Mouse (Mus musculus): ENCODE measurements around the gene Olfr99. TPM values are rescaled to one million over a fixed set of nuclear protein-coding genes. Genes with fewer than 3 reads are reported as not detected.
A peak's percentile ranks its signal among the peaks of the same experiment; 100 is the strongest.
"Not testable (repeated sequence)": the region's sequence is repeated elsewhere in the genome, so short reads cannot be mapped to it uniquely, and the experiment has no call there.

Olfr99 gene
- polyA plus RNA-seq (2017; shearing (Covaris generic)): 1 to 10 TPM; 4.3 to 5.5 TPM

- ATAC-seq: no peak
These were observed at the start of gene Olfr99 for GRCm38 (mm10) chr17:37283360-37283759. TSS of gene Olfr99 (minus strand) at chr17:37283460.

- no peak for ATAC-seq
These were observed 33.7 kb upstream of the Olfr99 start, which contains the start of gene Olfr102 for GRCm38 (mm10) chr17:37316954-37317353. TSS of gene Olfr102 (minus strand) at chr17:37317054.

GRCm38 (mm10) chr17:37310146-37310699 lies 27.0 kb upstream of the Olfr99 start:
- ATAC-seq: no peak

- no peak for ATAC-seq
These were observed 25.2 kb upstream of the Olfr99 start for GRCm38 (mm10) chr17:37308483-37308882.

GRCm38 (mm10) chr17:37304213-37304612 lies 21.0 kb upstream of the Olfr99 start, which contains the start of gene Olfr101:
TSS of gene Olfr101 (minus strand) at chr17:37304313.
- ATAC-seq: no peak

GRCm38 (mm10) chr17:37280331-37280730 lies 2.9 kb downstream of the Olfr99 start:
- ATAC-seq: no peak

GRCm38 (mm10) chr17:37276573-37276972 lies 6.7 kb downstream of the Olfr99 start:
- no peak for ATAC-seq

GRCm38 (mm10) chr17:37275626-37276248 lies 7.5 kb downstream of the Olfr99 start:
- ATAC-seq: no peak

- peak; percentile 86 for ATAC-seq
These were observed 12.6 kb downstream of the Olfr99 start for GRCm38 (mm10) chr17:37270702-37271092.

GRCm38 (mm10) chr17:37270058-37270701 lies 13.1 kb downstream of the Olfr99 start, which contains the start of gene H2-M3:
TSS of gene H2-M3 (plus strand) at chr17:37270220.
- ATAC-seq: peak; percentile 88

GRCm38 (mm10) chr17:37263626-37264025 lies 19.6 kb downstream of the Olfr99 start, which contains the start of gene Olfr98:
TSS of gene Olfr98 (minus strand) at chr17:37263749.
- ATAC-seq: no peak

GRCm38 (mm10) chr17:37250544-37250943 lies 32.7 kb downstream of the Olfr99 start:
- peak; percentile 61 for ATAC-seq

- ATAC-seq: no peak
These were observed 33.8 kb downstream of the Olfr99 start for GRCm38 (mm10) chr17:37249460-37249859.

GRCm38 (mm10) chr17:37246715-37247114 lies 36.5 kb downstream of the Olfr99 start:
- peak; percentile 99 for ATAC-seq

GRCm38 (mm10) chr17:37242198-37242597 lies 41.1 kb downstream of the Olfr99 start:
- no peak for ATAC-seq

GRCm38 (mm10) chr17:37237230-37237629 lies 46.0 kb downstream of the Olfr99 start, which contains the start of gene Olfr97:
TSS of gene Olfr97 (minus strand) at chr17:37237330.
- not testable (repeated sequence) for ATAC-seq

Other genes with a start within 250 kb of the Olfr99 start
- gene Gabbr1, start 237.5 kb downstream of the Olfr99 start, polyA plus RNA-seq (2017; shearing (Covaris generic)): 1 to 10 TPM; 4.7 to 8.6 TPM
- gene Olfr90, start 195.0 kb downstream of the Olfr99 start, polyA plus RNA-seq (2017; shearing (Covaris generic)): under 1 TPM in 1 of 2 experiments, not detected in 1; 0.11 TPM
- gene Olfr91, start 185.2 kb downstream of the Olfr99 start, polyA plus RNA-seq (2017; shearing (Covaris generic)): not detected
- not detected for gene Olfr92, start 163.4 kb downstream of the Olfr99 start, polyA plus RNA-seq (2017; shearing (Covaris generic))
- not detected for gene Olfr93, start 122.0 kb downstream of the Olfr99 start, polyA plus RNA-seq (2017; shearing (Covaris generic))
- gene Ubd, start 89.6 kb downstream of the Olfr99 start, polyA plus RNA-seq (2017; shearing (Covaris generic)): under 1 TPM in 1 of 2 experiments, not detected in 1; 0.70 TPM
- gene Olfr94, start 82.5 kb downstream of the Olfr99 start, polyA plus RNA-seq (2017; shearing (Covaris generic)): not detected
- not detected for gene Olfr95, start 70.3 kb downstream of the Olfr99 start, polyA plus RNA-seq (2017; shearing (Covaris generic))
- not detected for gene Olfr96, start 63.3 kb downstream of the Olfr99 start, polyA plus RNA-seq (2017; shearing (Covaris generic))
- not detected for gene Olfr97, start 46.1 kb downstream of the Olfr99 start, polyA plus RNA-seq (2017; shearing (Covaris generic))
- not detected for gene Olfr98, start 19.7 kb downstream of the Olfr99 start, polyA plus RNA-seq (2017; shearing (Covaris generic))
- 100 to 1,000 TPM; 131 to 144 TPM for gene H2-M3, start 13.2 kb downstream of the Olfr99 start, polyA plus RNA-seq (2017; shearing (Covaris generic))
- under 1 TPM; 0.22 to 0.25 TPM for gene Olfr101, start 20.9 kb upstream of the Olfr99 start, polyA plus RNA-seq (2017; shearing (Covaris generic))
- not detected for gene Olfr102, start 33.6 kb upstream of the Olfr99 start, polyA plus RNA-seq (2017; shearing (Covaris generic))
- not detected for gene Olfr103, start 56.2 kb upstream of the Olfr99 start, polyA plus RNA-seq (2017; shearing (Covaris generic))
- not detected for gene Olfr104-ps, start 76.1 kb upstream of the Olfr99 start, polyA plus RNA-seq (2017; shearing (Covaris generic))
- gene Olfr105-ps, start 95.6 kb upstream of the Olfr99 start, polyA plus RNA-seq (2017; shearing (Covaris generic)): not detected
- not detected for gene Olfr106-ps, start 106.9 kb upstream of the Olfr99 start, polyA plus RNA-seq (2017; shearing (Covaris generic))
- under 1 TPM in 1 of 2 experiments, not detected in 1; 0.11 TPM for gene Olfr107, start 115.8 kb upstream of the Olfr99 start, polyA plus RNA-seq (2017; shearing (Covaris generic))
- gene Olfr108, start 162.0 kb upstream of the Olfr99 start, polyA plus RNA-seq (2017; shearing (Covaris generic)): not detected
- gene Olfr109, start 175.5 kb upstream of the Olfr99 start, polyA plus RNA-seq (2017; shearing (Covaris generic)): not detected
- gene H2-M2, start 200.1 kb upstream of the Olfr99 start, polyA plus RNA-seq (2017; shearing (Covaris generic)): not detected
- gene Olfr110, start 209.0 kb upstream of the Olfr99 start, polyA plus RNA-seq (2017; shearing (Covaris generic)): not detected
- gene Olfr111, start 224.6 kb upstream of the Olfr99 start, polyA plus RNA-seq (2017; shearing (Covaris generic)): not detected

Data from CD4-positive, CD25-positive, alpha-beta regulatory T cell, adult 4 months (primary cell).